Mouse (Mus musculus) cerebellum, adult 2 months (tissue): Measurements from ENCODE around the gene Gna12. TPM values are rescaled to one million over a fixed set of nuclear protein-coding genes. Genes with fewer than 3 reads are reported as not detected.

Experiments used
- DNase-seq, 2 experiments: peaks; one replicate each; pipeline ENCODE4 v3.0.0; 2021
- H3K27ac ChIP-seq: fragments of 200-500 bp; 2 replicates; pipeline ENCODE4 v1.5.1; 2012; ENCODE audit warnings: low read length, control low read depth, inconsistent platforms; ENCODE audit not compliant: insufficient read depth
- H3K27me3 ChIP-seq: fragments of 200-500 bp; 2 replicates; pipeline ENCODE4 v1.6.1; 2012; ENCODE audit warnings: inconsistent platforms, mild to moderate bottlenecking, low read length, moderate library complexity; ENCODE audit not compliant: control insufficient read depth, insufficient read depth
- H3K4me1 ChIP-seq: fragments of 200-500 bp; 2 replicates; pipeline ENCODE4 v1.6.1; 2011; ENCODE audit warnings: low read length; ENCODE audit not compliant: control insufficient read depth, insufficient read depth
- H3K4me3 ChIP-seq: fragments of 200-500 bp; replicated peaks from 2 replicates; pipeline ENCODE3; 2011; ENCODE audit warnings: mild to moderate bottlenecking, low read depth, low read length, control low read depth; ENCODE audit not compliant: insufficient read depth
- CTCF ChIP-seq: fragments of 200-500 bp; IDR thresholded peaks from 2 replicates; pipeline ENCODE4 v1.5.1; 2011; ENCODE audit warnings: low read depth, mild to moderate bottlenecking, control low read depth, low read length, moderate library complexity, borderline replicate concordance; ENCODE audit not compliant: insufficient read depth
- POLR2A ChIP-seq: fragments of 200-500 bp; IDR thresholded peaks from 2 replicates; pipeline ENCODE4 v1.6.1; 2011; ENCODE audit warnings: low read length, control low read depth, borderline replicate concordance; ENCODE audit not compliant: insufficient read depth
- WGBS: fragments of 180-500 bp; shearing (Covaris S2); methylation state at CpG from one replicate; pipeline ENCODE4 v1.1.7; 2018; 5-methylcytosine and 5-hydroxymethylcytosine counted together
- polyA plus RNA-seq: library from polyadenylated mRNA; depleted of rRNA; stranded (reverse); fragments of >200 nt; gene quantifications from 2 replicates; pipeline ENCODE4 v1.2.3, GENCODE M21; 2012

Gene Gna12
- polyA plus RNA-seq, 1 experiment, result 123 TPM

- Histone ChIP-seq H3K27me3 (no peaks in the 10 kb centered on the region), H3K4me1 (peaks cover 20% of the 10 kb centered on the region), H3K4me3 (no peak overlapping the region), H3K27ac (no peak overlapping the region)
- no peak for DNase-seq
- 84% methylated on average over 4 of the region's 4 CpGs for WGBS
- TF ChIP-seq CTCF (no peak), POLR2A (no peak)
These were observed 63.7 kb downstream of the Gna12 start for GRCm38 (mm10) chr5:140766566-140766965.

- Histone ChIP-seq H3K4me1 (peaks cover 20% of the 10 kb centered on the region), H3K27ac (no peak overlapping the region), H3K4me3 (no peak overlapping the region), H3K27me3 (no peaks in the 10 kb centered on the region)
- no peak for TF ChIP-seq POLR2A
- TF ChIP-seq CTCF, result no peak
- whole genome bisulfite sequencing, result 85% methylated on average over 6 of the region's 6 CpGs
- no peak for DNase-seq
These were observed 65.2 kb downstream of the Gna12 start for GRCm38 (mm10) chr5:140764921-140765613.

GRCm38 (mm10) chr5:140762540-140762939 is 67.7 kb downstream of the Gna12 start:
- H3K27ac ChIP-seq, result no peak overlapping the region
- no peaks in the 10 kb centered on the region for H3K27me3 ChIP-seq
- 84% methylated on average over 4 of the region's 4 CpGs for WGBS
- no peak for DNase-seq
- H3K4me1 ChIP-seq, result peaks cover 3% of the 10 kb centered on the region
- no peak overlapping the region for H3K4me3 ChIP-seq
- TF ChIP-seq CTCF (no peak), POLR2A (no peak)

- H3K4me3 ChIP-seq, result no peak overlapping the region
- no peaks in the 10 kb centered on the region for H3K27me3 ChIP-seq
- no peaks in the 10 kb centered on the region for H3K4me1 ChIP-seq
- no peak overlapping the region for H3K27ac ChIP-seq
- DNase-seq, result no peak
- TF ChIP-seq POLR2A, result no peak
- no peak for TF ChIP-seq CTCF
- WGBS, result 40% methylated on average over 8 of the region's 8 CpGs
These were observed 71.4 kb downstream of the Gna12 start for GRCm38 (mm10) chr5:140758864-140759263.

- H3K27me3 ChIP-seq, result no peaks in the 10 kb centered on the region
- no peak for DNase-seq
- TF ChIP-seq CTCF, result no peak
- no peak for TF ChIP-seq POLR2A
- no peak overlapping the region for H3K4me3 ChIP-seq
- H3K4me1 ChIP-seq, result no peaks in the 10 kb centered on the region
- WGBS, result 62% methylated on average over 5 of the region's 5 CpGs
- no peak overlapping the region for H3K27ac ChIP-seq
These were observed 77.0 kb downstream of the Gna12 start for GRCm38 (mm10) chr5:140753223-140753622.

GRCm38 (mm10) chr5:140752639-140753038 is 77.6 kb downstream of the Gna12 start:
- TF ChIP-seq POLR2A (no peak), CTCF (no peak)
- 89% methylated on average over 3 of the region's 3 CpGs for WGBS
- Histone ChIP-seq H3K4me1 (no peaks in the 10 kb centered on the region), H3K27me3 (no peaks in the 10 kb centered on the region), H3K4me3 (no peak overlapping the region), H3K27ac (no peak overlapping the region)
- no peak for DNase-seq

- DNase-seq, result no peak
- no peak overlapping the region for H3K4me3 ChIP-seq
- TF ChIP-seq POLR2A, result no peak
- no peak for TF ChIP-seq CTCF
- H3K27me3 ChIP-seq, result no peaks in the 10 kb centered on the region
- H3K4me1 ChIP-seq, result no peaks in the 10 kb centered on the region
- no peak overlapping the region for H3K27ac ChIP-seq
- 91% methylated on average over 15 of the region's 15 CpGs for WGBS
These were observed 78.2 kb downstream of the Gna12 start for GRCm38 (mm10) chr5:140752041-140752440.

GRCm38 (mm10) chr5:140750925-140751324 is 79.3 kb downstream of the Gna12 start:
- Histone ChIP-seq H3K27ac (no peak overlapping the region), H3K4me3 (no peak overlapping the region), H3K4me1 (no peaks in the 10 kb centered on the region), H3K27me3 (no peaks in the 10 kb centered on the region)
- TF ChIP-seq CTCF (peak; percentile 45; the same call in 1 of the 2 replicates), POLR2A (no peak)
- no peak for DNase-seq
- WGBS, result 3% methylated on average over 1 of the region's 2 CpGs
